In genomic region chr11:85492231-85492630, GRCm38 (mm10) we compare ENCODE assay signal across 10 mouse cellular contexts.
A peak's percentile ranks its signal among the peaks of the same experiment; 100 is the strongest.
DNase-seq lines count a peak whose midpoint lies in the region; ATAC-seq lines count a peak whose summit lies in the region.
"Had no signal": no experiment of that assay in that cellular context is flagged by ENCODE, and none has a peak within 500 bp of the region (broad histone marks: within the 10 kb centered on the region; RNA-seq: fewer than 3 reads in every experiment).

No protein-coding gene starts in this region.

- H3K4me2 ChIP-seq in forebrain, embryonic 14.5 days (ENCODE audit: low read length), result no peak overlapping the region
- no peak overlapping the region for H3K4me2 ChIP-seq in forebrain, embryonic 12.5 days
- H3K4me2 ChIP-seq: hindbrain, embryonic 15.5 days had no signal

- H3K27ac ChIP-seq in forebrain, embryonic 14.5 days (ENCODE audit: low read depth, low read length), result no peak overlapping the region
- no peak overlapping the region for H3K27ac ChIP-seq in forebrain, embryonic 12.5 days
- H3K27ac ChIP-seq: hindbrain, embryonic 15.5 days had no signal

- no peak for ATAC-seq in forebrain, embryonic 14.5 days
- no peak for ATAC-seq in forebrain, embryonic 12.5 days (ENCODE audit: low FRiP score)
- no peak for ATAC-seq in inflammation-experienced regulatory T-cells, adult 6 months

- H3K9me3 ChIP-seq in forebrain, embryonic 14.5 days (replicated peaks; ENCODE audit: control insufficient read depth, low read length), result no peaks in the 10 kb centered on the region
- no peaks in the 10 kb centered on the region for H3K9me3 ChIP-seq in forebrain, embryonic 12.5 days
- H3K9me3 ChIP-seq: hindbrain, embryonic 15.5 days had no signal

- H3K4me3 ChIP-seq in forebrain, embryonic 14.5 days (ENCODE audit: low read depth, low read length), result no peak overlapping the region
- H3K4me3 ChIP-seq in forebrain, embryonic 12.5 days (replicated peaks), result no peak overlapping the region
- H3K4me3 ChIP-seq: hindbrain, embryonic 15.5 days had no signal

- 0 out of 2 replicates have a peak, but pooled peaks cover 4% of the 10 kb centered on the region for H3K27me3 ChIP-seq in forebrain, embryonic 14.5 days (replicated peaks; ENCODE audit: control insufficient read depth, insufficient read depth, low read length)
- H3K27me3 ChIP-seq in forebrain, embryonic 12.5 days, result peaks cover 20% of the 10 kb centered on the region
- H3K27me3 ChIP-seq: CH12.LX; hindbrain, embryonic 15.5 days had no signal

- H3K4me1 ChIP-seq in forebrain, embryonic 14.5 days (ENCODE audit: control insufficient read depth, insufficient read depth, low read length), result 0 out of 2 replicates have a peak, but pooled peaks cover 4% of the 10 kb centered on the region
- no peaks in the 10 kb centered on the region for H3K4me1 ChIP-seq in forebrain, embryonic 12.5 days

- H3K36me3 ChIP-seq in forebrain, embryonic 14.5 days (ENCODE audit: control insufficient read depth, insufficient read depth, low read length), result no peaks in the 10 kb centered on the region
- H3K36me3 ChIP-seq in forebrain, embryonic 12.5 days (replicated peaks), result no peaks in the 10 kb centered on the region
- H3K36me3 ChIP-seq: hindbrain, embryonic 15.5 days had no signal

- H3K9ac ChIP-seq in forebrain, embryonic 14.5 days (ENCODE audit: low read length), result no peak overlapping the region
- no peak overlapping the region for H3K9ac ChIP-seq in forebrain, embryonic 12.5 days
- H3K9ac ChIP-seq: hindbrain, embryonic 15.5 days had no signal

- peak; percentile 49 for DNase-seq in forebrain, embryonic 14.5 days (ENCODE audit: low spot score)
- peak; percentile 70 to 83 for DNase-seq in frontal cortex, adult 2 months (ENCODE audit: extremely low spot score in 1 of 2, low spot score in 1 of 2)
- peak; percentile 81 for DNase-seq in heart, postnatal 4 days
- peak; percentile 31 to 35 for DNase-seq in layer of hippocampus, postnatal 36 days
- peak; percentile 83 for DNase-seq in lung, postnatal 14 days
- DNase-seq in cerebellum, postnatal 14 days, result no peak

- 41% methylated on average over 12 of the region's 12 CpGs for WGBS in forebrain, embryonic 14.5 days
- WGBS in forebrain, embryonic 12.5 days, result 42% methylated on average over 12 of the region's 12 CpGs

Comparison
In these comparisons a context has a peak if more than half of its experiments do, and no peak if none do; other contexts are left out.
1. DNase-seq: peak in forebrain, embryonic 14.5 days (single experiment), frontal cortex, adult 2 months (2 of 2), heart, postnatal 4 days (single experiment), layer of hippocampus, postnatal 36 days (2 of 2) and lung, postnatal 14 days (single experiment); none in cerebellum, postnatal 14 days (0 of 2).